Mouse (Mus musculus) intestine, postnatal 0 days (tissue): ENCODE results near the gene Fbxo36. TPM values are rescaled to one million over a fixed set of nuclear protein-coding genes. Genes with fewer than 3 reads are reported as not detected.

Experiments
- ATAC-seq: fragments of 200-750 bp; cut with Nextera tagmentation; 2 replicates; pipeline ENCODE4 v1.8.0; 2017; ENCODE audit warnings: mild to moderate bottlenecking, moderate TSS enrichment, moderate library complexity
- H3K27ac ChIP-seq: fragments of 300-500 bp; sonication (generic); 2 replicates; pipeline ENCODE4 v1.5.1; 2014; ENCODE audit warnings: mild to moderate bottlenecking, low read depth, low read length, moderate library complexity
- H3K27me3 ChIP-seq: fragments of 300-500 bp; sonication (generic); replicated peaks from 2 replicates; pipeline ENCODE4 v1.6.1; 2014; ENCODE audit warnings: low read length, mixed read lengths; ENCODE audit not compliant: control insufficient read depth, insufficient read depth
- H3K36me3 ChIP-seq: fragments of 300-500 bp; sonication (generic); 2 replicates; pipeline ENCODE4 v1.6.1; 2014; ENCODE audit warnings: mild to moderate bottlenecking, moderate library complexity; ENCODE audit not compliant: control insufficient read depth, insufficient read depth
- H3K4me1 ChIP-seq: fragments of 300-500 bp; sonication (generic); replicated peaks from 2 replicates; pipeline ENCODE4 v1.6.1; 2014; ENCODE audit warnings: antibody characterized with exemption, low read length, mixed read lengths; ENCODE audit not compliant: control insufficient read depth, insufficient read depth
- H3K4me2 ChIP-seq: fragments of 300-500 bp; sonication (generic); replicated peaks from 2 replicates; pipeline ENCODE4 v1.6.1; 2014; ENCODE audit warnings: low read depth, mild to moderate bottlenecking, moderate library complexity
- H3K4me3 ChIP-seq: fragments of 300-500 bp; sonication (generic); 2 replicates; pipeline ENCODE4 v1.5.1; 2014; ENCODE audit warnings: low read depth, low read length
- H3K9ac ChIP-seq: fragments of 300-500 bp; sonication (generic); 2 replicates; pipeline ENCODE4 v1.6.1; 2014; ENCODE audit warnings: mild to moderate bottlenecking, low read depth, low read length
- H3K9me3 ChIP-seq: fragments of 300-500 bp; sonication (generic); 2 replicates; pipeline ENCODE4 v1.6.1; 2016; ENCODE audit warnings: mixed run types; ENCODE audit not compliant: control insufficient read depth
- CTCF ChIP-seq: sonication (generic); IDR thresholded peaks from 2 replicates; pipeline ENCODE4 v1.5.1; 2016; ENCODE audit warnings: low read depth, mild to moderate bottlenecking, control low read depth, antibody characterized with exemption, moderate library complexity
- WGBS: fragments of 180-500 bp; shearing (Covaris S2); extraction: QIAGEN DNeasy Blood & Tissue Kit; methylation state at CpG from one replicate; pipeline ENCODE4 v1.1.7; 2014; 5-methylcytosine and 5-hydroxymethylcytosine counted together
- polyA plus RNA-seq: library from polyadenylated mRNA; unstranded; fragments of >200 nt; fragmentation: Nextera tagmentation; extraction: Ambion mirVana; gene quantifications from 2 replicates; pipeline ENCODE4 v1.2.1, GENCODE M21; 2015

Fbxo36 gene
- polyA plus RNA-seq, 1 experiment from 2014 or later: 14.4 TPM

DNA sequence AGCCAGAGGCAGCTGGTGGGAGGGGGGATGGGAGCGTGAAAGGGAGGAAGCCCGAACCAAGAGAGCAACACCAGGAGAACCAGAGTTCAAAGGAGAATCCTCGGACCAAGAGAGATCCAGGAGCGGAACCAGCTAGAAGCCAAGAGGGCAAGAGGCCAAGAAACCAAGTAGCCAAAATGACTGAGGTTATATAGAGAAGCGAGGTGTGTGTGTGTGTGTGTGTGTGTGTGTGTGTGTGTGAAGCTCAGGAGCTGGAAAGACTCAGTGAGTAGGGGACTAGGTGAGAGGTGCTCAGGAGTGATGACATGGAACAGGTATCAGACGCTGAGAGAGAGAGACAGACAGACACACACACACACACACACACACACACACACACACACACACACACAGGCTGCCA lies 31.5 kb downstream of the Fbxo36 start:
- H3K27me3 ChIP-seq: no peaks in the 10 kb centered on the region
- 0 out of 2 replicates have a peak, but pooled peaks cover 5% of the 10 kb centered on the region for H3K4me1 ChIP-seq
- no peak overlapping the region for H3K27ac ChIP-seq
- H3K9me3 ChIP-seq: no peaks in the 10 kb centered on the region
- no peak for TF ChIP-seq CTCF
- no peaks in the 10 kb centered on the region for H3K36me3 ChIP-seq
- H3K4me3 ChIP-seq: no peak overlapping the region
- no peak for ATAC-seq
- WGBS: 63% methylated on average over 6 of the region's 6 CpGs
- H3K9ac ChIP-seq: no peak overlapping the region
- no peak overlapping the region for H3K4me2 ChIP-seq

DNA sequence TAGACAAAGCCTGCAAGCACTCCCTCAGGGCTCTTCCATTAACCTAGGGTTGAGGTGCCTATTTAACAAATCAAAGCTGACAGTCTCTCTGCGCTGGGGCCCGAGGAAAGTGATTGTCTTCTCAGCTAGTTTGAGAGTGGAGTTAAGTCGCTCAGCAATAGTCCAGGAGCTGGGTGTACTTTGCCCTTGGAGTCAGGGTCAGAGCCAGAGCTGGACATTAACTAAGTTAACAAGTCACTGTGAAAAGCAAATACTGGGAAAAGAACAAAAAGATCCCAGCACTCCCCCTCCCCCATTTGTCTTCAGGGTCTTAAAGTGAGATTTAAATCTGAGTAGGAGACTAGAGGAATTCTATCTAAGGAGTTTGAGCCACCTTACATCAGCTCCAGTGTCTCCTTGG lies 32.5 kb downstream of the Fbxo36 start:
- Histone ChIP-seq H3K27me3 (no peaks in the 10 kb centered on the region), H3K36me3 (no peaks in the 10 kb centered on the region), H3K4me1 (0 out of 2 replicates have a peak, but pooled peaks cover 5% of the 10 kb centered on the region), H3K27ac (no peak overlapping the region), H3K9ac (no peak overlapping the region), H3K9me3 (no peaks in the 10 kb centered on the region), H3K4me2 (no peak overlapping the region), H3K4me3 (no peak overlapping the region)
- ATAC-seq: peak; percentile 41; the same call in 1 of the 2 replicates
- TF ChIP-seq CTCF: no peak
- 22% methylated on average over 3 of the region's 3 CpGs for WGBS

GRCm38 (mm10) chr1:84872939-84873338 lies 33.3 kb downstream of the Fbxo36 start:
- WGBS: 64% methylated on average over 4 of the region's 4 CpGs
- no peaks in the 10 kb centered on the region for H3K9me3 ChIP-seq
- TF ChIP-seq CTCF: no peak
- no peak for ATAC-seq
- H3K4me2 ChIP-seq: no peak overlapping the region
- 0 out of 2 replicates have a peak, but pooled peaks cover 5% of the 10 kb centered on the region for H3K4me1 ChIP-seq
- no peaks in the 10 kb centered on the region for H3K36me3 ChIP-seq
- H3K9ac ChIP-seq: no peak overlapping the region
- no peaks in the 10 kb centered on the region for H3K27me3 ChIP-seq
- H3K27ac ChIP-seq: no peak overlapping the region
- H3K4me3 ChIP-seq: no peak overlapping the region

DNA sequence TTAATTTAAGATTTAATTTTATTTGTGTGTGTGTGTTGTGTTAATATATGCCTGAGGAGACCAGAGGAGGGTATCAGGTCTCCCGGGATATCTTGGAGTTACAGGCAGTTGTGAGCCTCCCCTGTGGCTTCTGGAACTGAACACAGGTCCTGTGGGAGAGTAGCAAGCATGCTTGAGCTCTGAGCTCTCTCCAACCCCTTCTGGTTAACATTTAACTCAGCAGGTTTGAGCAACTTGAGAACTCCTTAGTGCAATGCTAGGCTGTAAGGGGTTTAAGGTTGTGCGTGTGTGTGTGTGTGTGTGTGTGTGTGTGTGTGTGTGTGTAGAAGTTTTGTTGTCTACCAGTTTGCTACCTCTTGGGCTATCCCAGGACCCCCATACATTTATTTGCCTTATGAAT lies 37.9 kb downstream of the Fbxo36 start:
- no peak for TF ChIP-seq CTCF
- ATAC-seq: no peak

GRCm38 (mm10) chr1:84879571-84880120 lies 40.0 kb downstream of the Fbxo36 start:
- no peaks in the 10 kb centered on the region for H3K9me3 ChIP-seq
- 0 out of 2 replicates have a peak, but pooled peaks have one; percentile 12 for TF ChIP-seq CTCF
- H3K4me1 ChIP-seq: no peaks in the 10 kb centered on the region
- no peak overlapping the region for H3K9ac ChIP-seq
- no peak for ATAC-seq
- H3K27me3 ChIP-seq: no peaks in the 10 kb centered on the region
- 89% methylated on average over 8 of the region's 8 CpGs for WGBS
- H3K4me2 ChIP-seq: no peak overlapping the region
- no peak overlapping the region for H3K27ac ChIP-seq
- no peak overlapping the region for H3K4me3 ChIP-seq
- no peaks in the 10 kb centered on the region for H3K36me3 ChIP-seq

More for the DNA sequence above, 37.9 kb downstream of the Fbxo36 start:
- Histone ChIP-seq H3K4me1 (no peaks in the 10 kb centered on the region), H3K4me3 (no peak overlapping the region), H3K36me3 (no peaks in the 10 kb centered on the region), H3K9ac (no peak overlapping the region), H3K4me2 (no peak overlapping the region), H3K27ac (no peak overlapping the region), H3K27me3 (no peaks in the 10 kb centered on the region), H3K9me3 (no peaks in the 10 kb centered on the region)
- WGBS: 48% methylated on average over 2 of the region's 2 CpGs

- Histone ChIP-seq H3K36me3 (no peaks in the 10 kb centered on the region), H3K9ac (no peak overlapping the region), H3K9me3 (no peaks in the 10 kb centered on the region), H3K27me3 (no peaks in the 10 kb centered on the region), H3K4me3 (no peak overlapping the region), H3K27ac (no peak overlapping the region), H3K4me1 (no peaks in the 10 kb centered on the region), H3K4me2 (no peak overlapping the region)
- WGBS: 74% methylated on average over 11 of the region's 11 CpGs
- TF ChIP-seq CTCF: peak; percentile 58
- 0 out of 2 replicates have a peak, but pooled peaks have one; percentile 38 for ATAC-seq
Observed at GRCm38 (mm10) chr1:84881248-84882065, 41.8 kb downstream of the Fbxo36 start.
